Mouse (Mus musculus) limb, embryonic 11.5 days (tissue): ENCODE results near the gene B4galt2. TPM values are rescaled to one million over a fixed set of nuclear protein-coding genes. Genes with fewer than 3 reads are reported as not detected.

Experiments used
- ATAC-seq: fragments of 200-750 bp; cut with Nextera tagmentation; 2 replicates; pipeline ENCODE4 v1.8.0; 2017; ENCODE audit warnings: low read depth; ENCODE audit not compliant: insufficient number of reproducible peaks, low FRiP score, low TSS enrichment
- DNase-seq: peaks from one replicate; pipeline ENCODE4 v3.0.0-alpha.2; 2015; ENCODE audit warnings: low spot score
- H3K27ac ChIP-seq: fragments of 300-500 bp; sonication (generic); replicated peaks from 2 replicates; pipeline ENCODE4 v1.5.1; 2014; ENCODE audit warnings: low read depth, mild to moderate bottlenecking, low read length
- H3K27me3 ChIP-seq: fragments of 300-500 bp; sonication (generic); 2 replicates; pipeline ENCODE4 v1.6.1; 2014; ENCODE audit warnings: mild to moderate bottlenecking, low read length, mixed read lengths; ENCODE audit not compliant: control insufficient read depth, insufficient read depth
- H3K36me3 ChIP-seq: fragments of 300-500 bp; sonication (generic); 2 replicates; pipeline ENCODE4 v1.6.1; 2014; ENCODE audit warnings: mild to moderate bottlenecking, low read length, moderate library complexity, mixed read lengths; ENCODE audit not compliant: control insufficient read depth, insufficient read depth
- H3K4me1 ChIP-seq: fragments of 300-500 bp; sonication (generic); 2 replicates; pipeline ENCODE4 v1.6.1; 2014; ENCODE audit warnings: low read length, mixed read lengths; ENCODE audit not compliant: control insufficient read depth, insufficient read depth
- H3K4me2 ChIP-seq: fragments of 300-500 bp; sonication (generic); 2 replicates; pipeline ENCODE4 v1.6.1; 2014; ENCODE audit warnings: low read depth, mild to moderate bottlenecking, moderate library complexity; ENCODE audit not compliant: severe bottlenecking
- H3K4me3 ChIP-seq: fragments of 300-500 bp; sonication (generic); 2 replicates; pipeline ENCODE4 v1.5.1; 2014; ENCODE audit warnings: low read depth, low read length
- H3K9ac ChIP-seq: fragments of 300-500 bp; sonication (generic); 2 replicates; pipeline ENCODE4 v1.6.1; 2014; ENCODE audit warnings: mild to moderate bottlenecking, low read length
- H3K9me3 ChIP-seq: fragments of 300-500 bp; sonication (generic); 2 replicates; pipeline ENCODE4 v1.6.1; 2016; ENCODE audit warnings: low read length; ENCODE audit not compliant: control insufficient read depth
- WGBS: fragments of 180-500 bp; shearing (Covaris S2); extraction: QIAGEN DNeasy Blood & Tissue Kit; methylation state at CpG from one replicate; pipeline ENCODE4 v1.1.7; 2014; 5-methylcytosine and 5-hydroxymethylcytosine counted together
- polyA plus RNA-seq: library from polyadenylated mRNA; unstranded; fragments of >200 nt; fragmentation: Nextera tagmentation; extraction: Ambion mirVana; gene quantifications from 2 replicates; pipeline ENCODE4 v1.2.1, GENCODE M21; 2014

The B4galt2 gene
- polyA plus RNA-seq, 1 experiment from 2014 or later: 26.7 TPM

DNA sequence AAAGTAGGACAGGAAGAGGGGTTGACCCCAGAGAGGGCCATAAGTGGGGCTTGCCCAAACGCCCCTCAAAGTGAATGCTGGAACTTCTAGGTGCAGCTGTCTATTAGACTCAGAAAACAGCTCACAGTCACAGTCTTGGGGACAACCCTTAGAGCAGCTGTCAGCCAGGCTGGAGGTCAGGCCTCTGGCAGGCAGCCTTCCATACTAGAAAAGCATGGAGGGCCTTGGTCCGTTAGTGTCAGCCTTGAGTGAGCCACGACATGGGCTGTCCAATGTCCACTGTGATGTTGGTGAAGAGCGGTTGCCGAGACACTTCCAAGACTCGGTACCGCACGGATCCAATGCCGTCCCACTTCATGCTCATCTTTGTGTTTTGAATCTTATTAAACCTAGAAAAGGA lies 9.7 kb downstream of the B4galt2 start:
- Histone ChIP-seq H3K4me3 (no peak overlapping the region), H3K27me3 (no peaks in the 10 kb centered on the region), H3K4me1 (0 out of 2 replicates have a peak, but pooled peaks cover 8% of the 10 kb centered on the region), H3K9ac (no peak overlapping the region), H3K9me3 (no peaks in the 10 kb centered on the region), H3K27ac (no peak overlapping the region), H3K36me3 (peaks cover 10% of the 10 kb centered on the region; the same call in 1 of the 2 replicates), H3K4me2 (no peak overlapping the region)
- WGBS: 93% methylated on average over 9 of the region's 9 CpGs
- no peak for ATAC-seq
- DNase-seq: no peak

DNA sequence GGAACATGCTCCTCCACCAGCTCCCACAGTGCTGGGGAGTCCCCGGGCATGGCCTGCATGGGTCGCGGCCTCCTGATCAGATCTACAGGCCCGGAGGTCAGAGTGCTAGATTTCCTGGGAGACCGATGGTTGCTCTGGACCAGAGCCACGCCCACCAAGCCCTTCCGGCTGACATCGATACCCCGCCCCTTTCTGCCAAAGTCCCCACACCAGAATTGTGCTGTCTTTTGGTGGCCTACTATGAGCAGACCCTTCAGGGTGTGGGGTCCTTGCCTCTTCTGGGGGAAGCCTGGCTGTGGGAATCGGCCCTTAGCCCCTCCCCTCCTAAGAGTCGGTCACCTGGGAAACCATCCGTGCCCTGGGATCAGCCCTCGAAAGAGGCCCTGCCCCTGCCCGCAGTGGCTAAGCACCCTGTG lies 10.8 kb downstream of the B4galt2 start, which contains the start of gene Ccdc24:
Gene Ccdc24 (minus strand): TSS at position 87 of the 416 bp plus-strand sequence.
- 9% methylated on average over 14 of the region's 14 CpGs for WGBS
- Histone ChIP-seq H3K4me3 (no peak within 1 kb of the TSS), H3K9ac (peak within 1 kb of the TSS; percentile 40; the same call in 1 of the 2 replicates), H3K4me2 (peak within 1 kb of the TSS; percentile 36), H3K9me3 (no peaks in the 10 kb centered on the region), H3K36me3 (peaks cover 7% of the 10 kb centered on the region; the same call in 1 of the 2 replicates), H3K27me3 (no peaks in the 10 kb centered on the region), H3K4me1 (0 out of 2 replicates have a peak, but pooled peaks cover 8% of the 10 kb centered on the region), H3K27ac (no peak within 1 kb of the TSS)
- DNase-seq: peak; percentile 43
- ATAC-seq: peak; percentile 31; the same call in 1 of the 2 replicates

DNA sequence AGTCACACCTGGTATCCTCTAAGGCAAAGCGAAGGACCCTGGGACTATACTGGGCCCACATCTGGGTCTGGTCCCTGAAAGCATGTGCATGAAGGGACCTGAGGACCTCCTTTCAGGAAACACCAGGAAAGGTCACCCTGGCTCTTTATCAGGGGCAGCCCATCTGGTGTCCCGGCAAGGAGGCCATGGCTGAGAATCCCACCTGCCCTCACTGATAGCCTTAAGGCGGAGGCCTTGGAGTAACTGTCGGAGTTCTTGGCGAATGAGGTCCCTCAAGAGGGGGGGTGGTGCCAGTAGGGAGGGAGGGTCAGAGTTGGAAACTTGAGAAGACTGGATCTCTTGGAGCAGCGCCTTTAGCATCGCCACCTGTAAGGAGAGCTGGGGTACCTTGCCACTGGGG lies 11.5 kb downstream of the B4galt2 start:
- Histone ChIP-seq H3K27me3 (no peaks in the 10 kb centered on the region), H3K4me3 (no peak overlapping the region), H3K4me1 (0 out of 2 replicates have a peak, but pooled peaks cover 8% of the 10 kb centered on the region), H3K9me3 (no peaks in the 10 kb centered on the region), H3K9ac (no peak overlapping the region), H3K36me3 (peaks cover 6% of the 10 kb centered on the region; the same call in 1 of the 2 replicates), H3K4me2 (peak overlapping the region; percentile 36; the same call in 1 of the 2 replicates), H3K27ac (no peak overlapping the region)
- WGBS: 41% methylated on average over 7 of the region's 7 CpGs
- DNase-seq: no peak
- ATAC-seq: no peak

GRCm38 (mm10) chr4:117870437-117870836 lies 12.8 kb downstream of the B4galt2 start:
- no peaks in the 10 kb centered on the region for H3K9me3 ChIP-seq
- H3K27ac ChIP-seq: no peak overlapping the region
- H3K4me2 ChIP-seq: no peak overlapping the region
- H3K36me3 ChIP-seq: no peaks in the 10 kb centered on the region; the same call in 1 of the 2 replicates
- H3K4me1 ChIP-seq: 0 out of 2 replicates have a peak, but pooled peaks cover 8% of the 10 kb centered on the region
- H3K4me3 ChIP-seq: no peak overlapping the region
- no peak for ATAC-seq
- DNase-seq: no peak
- H3K27me3 ChIP-seq: no peaks in the 10 kb centered on the region
- no peak overlapping the region for H3K9ac ChIP-seq
- 42% methylated on average over 1 of the region's 1 CpGs for WGBS

DNA sequence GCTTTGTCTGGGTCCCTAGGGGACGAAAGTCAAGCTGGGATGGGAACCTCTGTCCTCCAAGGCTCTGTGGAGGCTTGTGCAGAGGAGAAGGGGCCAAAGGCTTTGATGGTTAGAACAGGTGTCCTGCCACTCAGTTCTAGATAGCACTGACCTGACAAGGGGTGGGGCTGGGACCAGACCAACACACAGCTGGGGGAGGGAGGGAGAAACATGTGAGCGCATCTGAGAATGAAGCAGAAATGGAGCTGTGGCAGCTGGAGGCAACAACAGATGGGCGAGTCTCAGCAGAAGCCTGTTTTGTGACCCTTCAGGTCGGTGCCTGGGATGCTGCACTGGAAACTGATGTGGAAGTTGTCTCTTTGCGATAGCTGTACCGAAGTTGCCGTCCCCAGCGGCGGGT lies 14.0 kb downstream of the B4galt2 start:
- WGBS: 67% methylated on average over 9 of the region's 9 CpGs
- ATAC-seq (no peak), DNase-seq (no peak)
- H3K9me3 ChIP-seq: no peaks in the 10 kb centered on the region
- no peak overlapping the region for H3K9ac ChIP-seq
- no peak overlapping the region for H3K4me2 ChIP-seq
- no peak overlapping the region for H3K27ac ChIP-seq
- no peaks in the 10 kb centered on the region for H3K27me3 ChIP-seq
- H3K4me1 ChIP-seq: 0 out of 2 replicates have a peak, but pooled peaks cover 8% of the 10 kb centered on the region
- H3K36me3 ChIP-seq: peaks cover under 1% of the 10 kb centered on the region; the same call in 1 of the 2 replicates
- no peak overlapping the region for H3K4me3 ChIP-seq

DNA sequence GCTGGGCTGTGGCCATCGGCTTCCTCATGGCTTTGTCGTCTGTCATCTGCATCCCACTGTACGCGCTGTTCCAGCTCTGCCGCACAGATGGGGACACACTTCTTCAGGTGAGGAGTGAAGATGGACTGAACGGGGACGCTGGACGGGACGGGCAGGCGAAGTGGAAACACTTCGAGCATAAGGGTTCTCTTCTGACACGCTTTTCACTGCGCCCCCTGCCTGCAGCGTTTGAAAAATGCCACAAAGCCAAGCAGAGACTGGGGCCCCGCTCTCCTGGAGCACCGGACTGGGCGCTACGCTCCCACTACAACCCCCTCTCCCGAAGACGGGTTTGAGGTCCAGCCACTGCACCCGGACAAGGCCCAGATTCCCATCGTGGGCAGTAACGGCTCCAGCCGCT lies 15.5 kb downstream of the B4galt2 start:
- Histone ChIP-seq H3K36me3 (peaks cover 3% of the 10 kb centered on the region; the same call in 1 of the 2 replicates), H3K27me3 (no peaks in the 10 kb centered on the region), H3K27ac (no peak overlapping the region), H3K4me1 (0 out of 2 replicates have a peak, but pooled peaks cover 8% of the 10 kb centered on the region), H3K4me3 (no peak overlapping the region), H3K9ac (no peak overlapping the region), H3K9me3 (no peaks in the 10 kb centered on the region), H3K4me2 (peak overlapping the region; percentile 16; the same call in 1 of the 2 replicates)
- 17% methylated on average over 24 of the region's 24 CpGs for WGBS
- ATAC-seq (no peak), DNase-seq (peak; percentile 83)

GRCm38 (mm10) chr4:117867000-117867399 lies 16.3 kb downstream of the B4galt2 start:
- 0 out of 2 replicates have a peak overlapping the region, but pooled peaks have one; percentile 12 for H3K9ac ChIP-seq
- no peaks in the 10 kb centered on the region for H3K9me3 ChIP-seq
- H3K27ac ChIP-seq: no peak overlapping the region
- peaks cover 4% of the 10 kb centered on the region; the same call in 1 of the 2 replicates for H3K36me3 ChIP-seq
- no peak overlapping the region for H3K4me3 ChIP-seq
- no peaks in the 10 kb centered on the region for H3K27me3 ChIP-seq
- no peak for DNase-seq
- no peak overlapping the region for H3K4me2 ChIP-seq
- no peak for ATAC-seq
- 80% methylated on average over 6 of the region's 6 CpGs for WGBS
- H3K4me1 ChIP-seq: no peaks in the 10 kb centered on the region

- Histone ChIP-seq H3K27ac (no peak overlapping the region), H3K9ac (no peak overlapping the region), H3K27me3 (no peaks in the 10 kb centered on the region), H3K4me1 (no peaks in the 10 kb centered on the region), H3K36me3 (peaks cover 5% of the 10 kb centered on the region; the same call in 1 of the 2 replicates), H3K4me3 (no peak overlapping the region), H3K4me2 (no peak overlapping the region), H3K9me3 (no peaks in the 10 kb centered on the region)
- no peak for ATAC-seq
- no peak for DNase-seq
- WGBS: 72% methylated on average over 9 of the region's 9 CpGs
Measured at GRCm38 (mm10) chr4:117866083-117866482, 17.2 kb downstream of the B4galt2 start.
